In the genomic region with DNA sequence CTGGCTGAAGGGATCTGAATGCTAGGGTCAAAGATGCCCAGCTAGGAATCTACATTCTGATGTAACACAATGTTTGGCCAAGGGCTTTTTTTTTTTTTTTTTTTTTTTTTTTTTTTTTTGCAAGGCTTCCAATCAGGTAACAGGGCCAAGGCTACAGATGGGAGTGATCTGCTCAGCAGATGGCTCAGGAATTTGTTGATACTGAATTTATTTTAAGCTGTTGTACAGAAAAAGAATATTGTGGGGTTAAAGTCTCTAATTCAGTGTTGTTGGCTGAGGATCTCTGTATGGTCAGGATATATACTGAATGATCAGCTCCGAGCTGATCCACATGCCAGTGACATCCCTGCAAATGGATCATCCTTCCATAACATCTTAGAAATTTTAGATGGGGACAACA, we compare ENCODE assay signal across 27 mouse cellular contexts. TPM values are rescaled to one million over a fixed set of nuclear protein-coding genes. Genes with fewer than 3 reads are reported as not detected.
A peak's percentile ranks its signal among the peaks of the same experiment; 100 is the strongest.
DNase-seq lines count a peak whose midpoint lies in the region; ATAC-seq and TF ChIP-seq lines count a peak whose summit lies in the region.
"Had no signal": no experiment of that assay in that cellular context is flagged by ENCODE, and none has a peak within 500 bp of the region (broad histone marks: within the 10 kb centered on the region; RNA-seq: fewer than 3 reads in every experiment).

No protein-coding gene starts in this region.

- no peak overlapping the region for H3K9ac ChIP-seq in forebrain, postnatal 0 days
- no peak overlapping the region for H3K9ac ChIP-seq in forebrain, embryonic 13.5 days
- no peak overlapping the region for H3K9ac ChIP-seq in ES-E14 (ENCODE audit: insufficient read depth, low read depth, low read length, poor library complexity, severe bottlenecking)
- H3K9ac ChIP-seq in hindbrain, postnatal 0 days (replicated peaks; ENCODE audit: low read length), result no peak overlapping the region
- H3K9ac ChIP-seq: embryonic facial prominence, embryonic 15.5 days; forebrain, embryonic 12.5 days; hindbrain, embryonic 13.5 days; neural tube, embryonic 12.5 days; stomach, embryonic 15.5 days had no signal

- DNase-seq in forebrain, postnatal 0 days, result peak; percentile 41
- no peak for DNase-seq in ES-E14 (ENCODE audit: low read depth, low spot score)
- DNase-seq in cerebellum, adult 11-12 months, result peak; percentile 67
- peak; percentile 70 to 76 for DNase-seq in cerebellum, postnatal 25 days
- no peak for DNase-seq in left cerebral cortex, postnatal 4 days
- DNase-seq in hindbrain, postnatal 0 days (ENCODE audit: low spot score), result no peak
- no peak for DNase-seq in heart, adult 8-10 months (ENCODE audit: low spot score)
- DNase-seq: adrenal gland, adult 8-10 months; B cell, adult 2 months; embryo, embryonic 11 days; heart, postnatal 10 days; lung, adult 2 months; lung, postnatal 36 days had no signal

- H3K4me3 ChIP-seq in forebrain, postnatal 0 days (ENCODE audit: low read depth, low read length), result no peak overlapping the region
- H3K4me3 ChIP-seq in forebrain, embryonic 13.5 days, result no peak overlapping the region
- H3K4me3 ChIP-seq in ES-E14 (ENCODE audit: insufficient read depth in 1 of 2, low read depth in 1 of 2, low read length in 2 of 2, poor library complexity in 1 of 2, severe bottlenecking in 1 of 2), result no peak overlapping the region
- H3K4me3 ChIP-seq in hindbrain, postnatal 0 days (ENCODE audit: low read length), result no peak overlapping the region
- H3K4me3 ChIP-seq: embryonic facial prominence, embryonic 15.5 days; forebrain, embryonic 12.5 days; hindbrain, embryonic 13.5 days; neural tube, embryonic 12.5 days; stomach, embryonic 15.5 days had no signal

- in situ Hi-C loops in ES-E14 (cut with MboI; ENCODE audit: low sequenced_read_pairs in 2 of 2, unreplicated experiment in 2 of 2), result no loop called here

- no peaks in the 10 kb centered on the region for H3K4me1 ChIP-seq in forebrain, postnatal 0 days (ENCODE audit: insufficient read depth)
- peaks cover 4% of the 10 kb centered on the region; the same call in 1 of the 2 replicates for H3K4me1 ChIP-seq in forebrain, embryonic 13.5 days
- 0 out of 4 replicates have a peak, but pooled peaks cover 0 to 3% of the 10 kb centered on the region in 2 experiments for H3K4me1 ChIP-seq in ES-E14 (ENCODE audit: control insufficient read depth in 2 of 2, insufficient read depth in 2 of 2, low read length in 2 of 2, poor library complexity in 1 of 2)
- no peaks in the 10 kb centered on the region for H3K4me1 ChIP-seq in hindbrain, postnatal 0 days (ENCODE audit: insufficient read depth, low read length)
- H3K4me1 ChIP-seq: embryonic facial prominence, embryonic 15.5 days; neural tube, embryonic 12.5 days; stomach, embryonic 15.5 days had no signal

- WGBS in forebrain, postnatal 0 days, result 63% methylated on average over 1 of the region's 1 CpGs
- 81% methylated on average over 1 of the region's 1 CpGs for WGBS in forebrain, embryonic 13.5 days
- WGBS in hindbrain, postnatal 0 days, result 90% methylated on average over 1 of the region's 1 CpGs

- no peaks in the 10 kb centered on the region for H3K36me3 ChIP-seq in forebrain, postnatal 0 days (ENCODE audit: insufficient read depth)
- no peaks in the 10 kb centered on the region for H3K36me3 ChIP-seq in forebrain, embryonic 13.5 days (ENCODE audit: poor library complexity, severe bottlenecking)
- H3K36me3 ChIP-seq in ES-E14 (ENCODE audit: control insufficient read depth, insufficient read depth, low read length, poor library complexity, severe bottlenecking), result no peaks in the 10 kb centered on the region
- no peaks in the 10 kb centered on the region for H3K36me3 ChIP-seq in hindbrain, postnatal 0 days (ENCODE audit: insufficient read depth, low read length)
- H3K36me3 ChIP-seq: embryonic facial prominence, embryonic 15.5 days; forebrain, embryonic 12.5 days; hindbrain, embryonic 13.5 days; neural tube, embryonic 12.5 days; stomach, embryonic 15.5 days had no signal

- H3K27ac ChIP-seq in forebrain, postnatal 0 days (ENCODE audit: low read depth, low read length), result no peak overlapping the region
- no peak overlapping the region for H3K27ac ChIP-seq in forebrain, embryonic 13.5 days
- no peak overlapping the region for H3K27ac ChIP-seq in ES-E14 (ENCODE audit: insufficient read depth, low read depth, low read length, poor library complexity, severe bottlenecking)
- H3K27ac ChIP-seq in hindbrain, postnatal 0 days, result no peak overlapping the region
- H3K27ac ChIP-seq: embryonic facial prominence, embryonic 15.5 days; forebrain, embryonic 12.5 days; hindbrain, embryonic 13.5 days; neural tube, embryonic 12.5 days; stomach, embryonic 15.5 days had no signal

- no peak for ATAC-seq in forebrain, postnatal 0 days
- ATAC-seq in forebrain, embryonic 13.5 days, result no peak
- ATAC-seq in hindbrain, postnatal 0 days, result no peak
- ATAC-seq: intestine, embryonic 16.5 days had no signal

- H3K4me2 ChIP-seq in forebrain, postnatal 0 days (ENCODE audit: low read depth), result no peak overlapping the region
- no peak overlapping the region for H3K4me2 ChIP-seq in forebrain, embryonic 13.5 days
- no peak overlapping the region for H3K4me2 ChIP-seq in hindbrain, postnatal 0 days (ENCODE audit: low read depth, low read length)
- H3K4me2 ChIP-seq: embryonic facial prominence, embryonic 15.5 days; forebrain, embryonic 12.5 days; hindbrain, embryonic 13.5 days; liver, embryonic 11.5 days; neural tube, embryonic 12.5 days; stomach, embryonic 15.5 days had no signal

- no peak for TF ChIP-seq CTCF in forebrain, postnatal 0 days (IDR thresholded peaks at IDR 0.05; ENCODE audit: low read depth)
- TF ChIP-seq CTCF in hindbrain, postnatal 0 days (IDR thresholded peaks at IDR 0.05; ENCODE audit: low read depth), result no peak

- intact Hi-C loops in left cerebral cortex, postnatal 4 days (cut with DNase I), result loop anchor here (10.0 kb wide), 1 partner anchor 149 kb away; no protein-coding TSS in a partner anchor

- H3K27me3 ChIP-seq in forebrain, postnatal 0 days (ENCODE audit: insufficient read depth, low read length), result no peaks in the 10 kb centered on the region
- no peaks in the 10 kb centered on the region for H3K27me3 ChIP-seq in forebrain, embryonic 13.5 days
- no peaks in the 10 kb centered on the region for H3K27me3 ChIP-seq in hindbrain, postnatal 0 days (ENCODE audit: insufficient read depth, low read length)
- H3K27me3 ChIP-seq: embryonic facial prominence, embryonic 15.5 days; forebrain, embryonic 12.5 days; hindbrain, embryonic 13.5 days; neural tube, embryonic 12.5 days; stomach, embryonic 15.5 days had no signal

- H3K9me3 ChIP-seq in forebrain, postnatal 0 days (ENCODE audit: low read length), result no peaks in the 10 kb centered on the region
- no peaks in the 10 kb centered on the region for H3K9me3 ChIP-seq in forebrain, embryonic 13.5 days (replicated peaks)
- no peaks in the 10 kb centered on the region for H3K9me3 ChIP-seq in ES-E14 (ENCODE audit: control insufficient read depth, insufficient read depth, low read depth, low read length)
- H3K9me3 ChIP-seq in hindbrain, postnatal 0 days (ENCODE audit: low read length), result no peaks in the 10 kb centered on the region
- H3K9me3 ChIP-seq: embryonic facial prominence, embryonic 15.5 days; forebrain, embryonic 12.5 days; hindbrain, embryonic 13.5 days; neural tube, embryonic 12.5 days; stomach, embryonic 15.5 days had no signal

TF ChIP-seq in ES-E14, 5 proteins besides CTCF, POLR2A, EP300 and RAD21:
- no peak for TF ChIP-seq ZC3H11A (IDR thresholded peaks at IDR 0.05; ENCODE audit: borderline replicate concordance, low read depth, low read length)
- peak; percentile 59; the same call in 1 of the 2 replicates for TF ChIP-seq ZNF384 (IDR thresholded peaks at IDR 0.05; ENCODE audit: low read depth, low read length)

RNA-seq across cellular contexts. Expression of gene Prpf38b, which starts 4.5 kb away (rescaled TPM):
- 24.9 and 33.4 TPM in 2 replicates for total RNA-seq in forebrain, postnatal 0 days (2014; rRNA removed)
- polyA plus RNA-seq in forebrain, postnatal 0 days (2015; fragmentation: Nextera tagmentation; extraction: Ambion mirVana), result 17.5 and 34.3 TPM in 2 replicates
- polyA plus RNA-seq in forebrain, embryonic 13.5 days (2015; fragmentation: Nextera tagmentation; extraction: Ambion mirVana), result 74.3 and 74.9 TPM in 2 replicates
- 69.7 and 70.6 TPM in 2 replicates for total RNA-seq in ES-E14 (2012; rRNA removed)
- 10 to 100 TPM; 49.4 to 57.6 TPM for total RNA-seq in left cerebral cortex, postnatal 4 days (2021)
- total RNA-seq in hindbrain, postnatal 0 days (2014; rRNA removed), result 23.8 and 26.7 TPM in 2 replicates
- 39.4 and 41.8 TPM in 2 replicates for polyA plus RNA-seq in hindbrain, postnatal 0 days (2015; fragmentation: Nextera tagmentation; extraction: Ambion mirVana)
- 10 to 100 TPM; 14.1 to 18.6 (median 17.4) TPM for total RNA-seq in heart, adult 8-10 months (2022)

RNA-seq across cellular contexts. Expression of gene Henmt1, which starts 23.7 kb away (rescaled TPM):
- total RNA-seq in forebrain, postnatal 0 days (2014; rRNA removed), result 0.24 and 9.9 TPM in 2 replicates
- 2.2 and 2.4 TPM in 2 replicates for polyA plus RNA-seq in forebrain, postnatal 0 days (2015; fragmentation: Nextera tagmentation; extraction: Ambion mirVana)
- 0.56 and 0.73 TPM in 2 replicates for polyA plus RNA-seq in forebrain, embryonic 13.5 days (2015; fragmentation: Nextera tagmentation; extraction: Ambion mirVana)
- 0.53 and 1.7 TPM in 2 replicates for total RNA-seq in ES-E14 (2012; rRNA removed)
- 1 to 10 TPM; 4.4 to 5.8 TPM for total RNA-seq in left cerebral cortex, postnatal 4 days (2021)
- 1.0 and 2.2 TPM in 2 replicates for total RNA-seq in hindbrain, postnatal 0 days (2014; rRNA removed)
- polyA plus RNA-seq in hindbrain, postnatal 0 days (2015; fragmentation: Nextera tagmentation; extraction: Ambion mirVana), result 2.0 and 2.6 TPM in 2 replicates
- not detected for total RNA-seq in heart, adult 8-10 months (2022)
- total RNA-seq: gastrocnemius, adult 8-10 months; heart, postnatal 10 days; monocyte, adult 5-6 weeks had no signal

RNA-seq across cellular contexts. Expression of gene Gm9857, which starts 24.2 kb away (rescaled TPM):
- not detected in 2 replicates for total RNA-seq in forebrain, postnatal 0 days (2014; rRNA removed)
- 0.52 TPM in 1 of 2 replicates, not detected in the other for polyA plus RNA-seq in forebrain, postnatal 0 days (2015; fragmentation: Nextera tagmentation; extraction: Ambion mirVana)
- polyA plus RNA-seq in forebrain, embryonic 13.5 days (2015; fragmentation: Nextera tagmentation; extraction: Ambion mirVana), result not detected in 2 replicates
- 0.76 TPM in 1 of 2 replicates, not detected in the other for total RNA-seq in ES-E14 (2012; rRNA removed)
- total RNA-seq in left cerebral cortex, postnatal 4 days (2021), result 1 to 10 TPM in 1 of 2 experiments, not detected in 1; 2.0 TPM
- total RNA-seq in hindbrain, postnatal 0 days (2014; rRNA removed), result not detected in 2 replicates
- polyA plus RNA-seq in hindbrain, postnatal 0 days (2015; fragmentation: Nextera tagmentation; extraction: Ambion mirVana), result 0.54 TPM in 1 of 2 replicates, not detected in the other
- not detected for total RNA-seq in heart, adult 8-10 months (2022)
- total RNA-seq: adrenal gland, adult 8-10 months; gastrocnemius, adult 8-10 months; heart, postnatal 10 days; layer of hippocampus, postnatal 14 days; left cerebral cortex, postnatal 25 days; monocyte, adult 5-6 weeks had no signal
- polyA plus RNA-seq: forebrain, embryonic 12.5 days; hindbrain, embryonic 13.5 days; intestine, embryonic 16.5 days; kidney, embryonic 16.5 days; liver, embryonic 11.5 days; lung, adult 2 months; neural tube, embryonic 12.5 days; spleen, adult 2 months had no signal

RNA-seq across cellular contexts. Expression of gene Fndc7, which starts 26.2 kb away (rescaled TPM):
- 0.24 TPM in 1 of 2 replicates, not detected in the other for total RNA-seq in forebrain, postnatal 0 days (2014; rRNA removed)
- not detected in 2 replicates for polyA plus RNA-seq in forebrain, postnatal 0 days (2015; fragmentation: Nextera tagmentation; extraction: Ambion mirVana)
- polyA plus RNA-seq in forebrain, embryonic 13.5 days (2015; fragmentation: Nextera tagmentation; extraction: Ambion mirVana), result not detected in 2 replicates
- total RNA-seq in ES-E14 (2012; rRNA removed), result 0.09 TPM in 1 of 2 replicates, not detected in the other
- under 1 TPM in 1 of 2 experiments, not detected in 1; 0.14 TPM for total RNA-seq in left cerebral cortex, postnatal 4 days (2021)
- total RNA-seq in hindbrain, postnatal 0 days (2014; rRNA removed), result 0.14 and 0.16 TPM in 2 replicates
- polyA plus RNA-seq in hindbrain, postnatal 0 days (2015; fragmentation: Nextera tagmentation; extraction: Ambion mirVana), result 0.06 TPM in 1 of 2 replicates, not detected in the other
- under 1 TPM in 1 of 4 experiments, not detected in 3; 0.06 TPM for total RNA-seq in heart, adult 8-10 months (2022)
- total RNA-seq: gastrocnemius, adult 8-10 months; monocyte, adult 5-6 weeks had no signal
- polyA plus RNA-seq: forebrain, embryonic 12.5 days; kidney, embryonic 16.5 days; liver, embryonic 11.5 days had no signal

Comparison
In these comparisons a context has a peak if more than half of its experiments do, and no peak if none do; other contexts are left out.
1. DNase-seq: peak in forebrain, postnatal 0 days (single experiment), cerebellum, adult 11-12 months (single experiment) and cerebellum, postnatal 25 days (2 of 2); none in ES-E14 (single experiment), left cerebral cortex, postnatal 4 days (single experiment), hindbrain, postnatal 0 days (single experiment) and heart, adult 8-10 months (single experiment).